Mouse (Mus musculus): Measurements from ENCODE around the gene Hip1r.

Hip1r gene

GRCm38 (mm10) chr5:124019348-124020216 lies 46.2 kb downstream of the Hip1r start:
- DNase-seq, result peak; percentile 64

DNA sequence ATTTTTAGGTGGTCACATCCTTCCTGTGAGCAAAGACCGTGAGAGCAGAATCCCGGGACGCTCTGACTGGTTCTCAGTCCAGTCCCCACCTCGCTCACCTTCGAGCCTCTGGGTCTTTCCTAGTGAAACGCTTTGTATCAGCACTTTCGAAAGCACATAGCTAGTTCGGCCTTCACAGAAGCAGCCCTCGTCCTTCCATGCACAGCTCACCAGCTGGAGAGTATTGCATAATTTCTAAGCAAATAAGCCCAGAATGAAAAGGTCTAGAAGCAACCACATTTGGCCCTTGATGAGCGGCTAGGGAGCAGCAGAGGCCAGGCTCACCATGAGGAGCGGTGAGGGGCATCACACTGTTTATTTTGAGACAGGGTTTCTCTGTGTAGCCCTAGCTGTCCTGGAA lies 47.7 kb downstream of the Hip1r start:
- DNase-seq, result no peak

GRCm38 (mm10) chr5:124021701-124022100 lies 48.3 kb downstream of the Hip1r start:
- DNase-seq, result no peak

DNA sequence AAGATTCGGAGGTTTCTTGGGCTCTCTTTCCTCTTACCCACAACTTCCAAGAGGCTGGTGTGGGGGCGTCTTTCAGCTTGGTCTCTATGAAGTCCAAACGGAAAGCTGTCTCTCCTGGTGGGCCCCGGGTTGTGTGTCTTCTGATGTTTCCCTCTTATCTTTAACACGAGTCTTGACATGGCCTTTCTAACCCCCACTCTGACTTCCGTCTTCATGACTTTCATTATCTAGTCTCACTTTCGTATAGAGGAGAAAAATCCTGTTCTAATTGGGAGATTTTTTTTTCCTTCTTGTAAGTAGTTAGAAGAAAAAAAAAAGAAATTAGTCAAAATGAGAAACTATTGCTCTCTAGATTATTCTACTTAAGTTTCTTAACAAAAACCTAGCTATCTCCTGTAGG lies 48.9 kb downstream of the Hip1r start:
- DNase-seq, result no peak

GRCm38 (mm10) chr5:124024677-124025076 lies 51.2 kb downstream of the Hip1r start:
- no peak for DNase-seq

GRCm38 (mm10) chr5:124025146-124025545 lies 51.7 kb downstream of the Hip1r start:
- no peak for DNase-seq

GRCm38 (mm10) chr5:124025587-124026441 lies 52.4 kb downstream of the Hip1r start:
- DNase-seq, result peak; percentile 87

GRCm38 (mm10) chr5:124026568-124026967 lies 53.1 kb downstream of the Hip1r start:
- no peak for DNase-seq

DNA sequence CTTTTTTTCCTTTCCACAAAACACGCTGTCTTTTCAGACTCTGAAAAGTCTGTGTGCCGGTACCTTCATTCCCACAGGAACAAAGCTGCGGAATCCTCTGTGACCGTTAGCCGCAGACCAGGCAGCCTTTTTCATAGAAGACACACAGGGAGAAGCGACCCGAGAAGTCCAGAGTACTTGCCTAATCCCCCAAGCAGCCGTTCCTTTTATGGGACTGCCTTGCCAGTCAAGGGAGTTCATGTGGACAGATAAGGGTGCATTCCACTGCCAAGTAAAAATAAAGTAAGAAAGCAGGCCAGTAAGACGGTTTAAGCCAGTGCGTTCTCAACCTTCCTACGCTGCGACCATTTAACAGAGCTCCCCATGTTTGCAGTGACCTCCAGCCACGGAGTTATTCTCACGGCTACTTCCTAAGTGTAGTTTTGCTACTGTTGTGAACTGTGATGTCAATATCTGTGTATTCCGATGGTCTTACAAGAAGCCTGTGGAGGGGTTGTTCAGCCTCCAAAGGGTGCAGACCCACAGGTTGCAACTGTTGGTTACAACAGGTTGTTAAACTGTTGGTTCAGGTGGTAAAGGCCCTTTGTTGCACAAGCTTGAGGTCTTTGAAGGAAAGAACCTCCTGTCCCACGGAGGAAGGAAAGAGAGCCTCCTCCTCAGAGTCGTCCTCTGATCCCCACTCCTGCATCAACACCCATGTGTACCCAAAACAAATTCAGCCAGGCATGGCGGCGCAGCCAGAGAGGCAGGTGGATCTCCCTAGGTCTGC lies 54.5 kb downstream of the Hip1r start:
- no peak for DNase-seq

GRCm38 (mm10) chr5:124028680-124029079 lies 55.3 kb downstream of the Hip1r start:
- no peak for DNase-seq

DNA sequence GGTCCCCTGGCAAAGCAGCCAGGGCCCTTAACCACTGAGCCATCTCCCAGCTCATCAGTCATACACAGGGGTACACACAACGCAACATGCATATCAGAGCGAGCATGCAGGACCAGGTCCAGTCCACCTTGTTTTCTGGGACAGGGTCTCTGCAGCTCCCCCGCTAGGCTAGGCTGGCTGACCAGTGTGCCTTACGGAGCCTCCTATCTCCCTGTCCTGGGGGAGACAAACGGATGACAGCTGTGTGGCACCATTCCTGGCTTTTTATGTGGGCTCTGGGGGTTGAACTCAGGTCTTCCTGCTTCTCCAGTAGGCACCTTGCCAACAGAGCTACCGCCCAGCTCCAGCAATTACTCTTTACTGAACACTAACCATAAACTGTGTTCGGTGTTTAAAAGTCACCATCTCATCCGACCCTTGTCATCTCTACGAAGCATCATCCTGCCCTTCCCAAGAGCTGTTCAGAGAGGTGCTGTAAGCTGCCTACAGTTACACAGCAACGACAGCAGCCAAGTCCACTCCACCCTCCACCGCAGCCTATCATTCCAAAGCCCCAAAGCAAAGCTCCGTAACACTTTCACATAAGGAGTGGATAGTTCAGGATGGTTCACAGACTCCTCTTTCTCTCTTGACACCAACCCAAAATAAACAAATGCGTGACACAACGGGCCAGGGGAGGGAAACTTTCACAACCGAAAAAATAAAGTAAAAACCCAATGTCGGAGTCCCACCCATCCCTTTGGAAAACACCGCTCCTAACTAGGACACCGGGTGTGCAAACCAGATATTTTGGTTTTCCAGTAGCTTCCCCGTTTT lies 56.0 kb downstream of the Hip1r start:
- no peak for DNase-seq

DNA sequence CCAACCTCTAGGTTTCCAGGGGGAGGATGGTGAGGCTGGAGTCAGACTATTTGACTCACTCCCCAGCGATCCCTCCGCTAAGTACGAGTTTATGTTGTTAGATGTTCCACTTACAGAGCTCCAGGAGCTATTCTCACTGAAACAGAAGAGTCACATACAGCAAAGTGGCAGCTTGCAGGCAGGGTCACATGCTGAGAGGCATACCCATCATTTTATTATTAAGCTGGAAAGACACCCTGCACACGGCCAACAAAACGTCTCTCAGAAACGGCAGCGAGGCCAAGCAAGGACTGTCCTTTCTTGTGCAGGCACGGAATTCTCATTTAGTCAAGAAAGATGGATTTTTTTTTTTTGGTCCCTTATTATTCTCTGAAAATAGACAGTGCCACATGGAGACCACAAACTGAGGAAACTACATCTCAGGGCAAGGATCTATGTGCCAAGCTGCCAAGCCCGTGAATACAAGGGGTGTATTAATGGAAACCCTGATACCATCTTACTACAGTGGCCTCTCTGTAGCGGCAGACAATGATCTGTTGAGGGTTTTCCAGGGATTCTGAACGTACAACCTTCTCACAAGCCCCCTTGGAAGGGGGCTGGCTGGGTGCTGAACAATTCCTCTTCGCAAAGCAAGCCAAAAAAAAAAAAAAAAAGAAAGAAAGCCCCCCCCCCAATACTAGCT lies 57.1 kb downstream of the Hip1r start:
- DNase-seq, result no peak

- DNase-seq, result no peak
Observed at GRCm38 (mm10) chr5:124031068-124031955, 57.9 kb downstream of the Hip1r start.

DNA sequence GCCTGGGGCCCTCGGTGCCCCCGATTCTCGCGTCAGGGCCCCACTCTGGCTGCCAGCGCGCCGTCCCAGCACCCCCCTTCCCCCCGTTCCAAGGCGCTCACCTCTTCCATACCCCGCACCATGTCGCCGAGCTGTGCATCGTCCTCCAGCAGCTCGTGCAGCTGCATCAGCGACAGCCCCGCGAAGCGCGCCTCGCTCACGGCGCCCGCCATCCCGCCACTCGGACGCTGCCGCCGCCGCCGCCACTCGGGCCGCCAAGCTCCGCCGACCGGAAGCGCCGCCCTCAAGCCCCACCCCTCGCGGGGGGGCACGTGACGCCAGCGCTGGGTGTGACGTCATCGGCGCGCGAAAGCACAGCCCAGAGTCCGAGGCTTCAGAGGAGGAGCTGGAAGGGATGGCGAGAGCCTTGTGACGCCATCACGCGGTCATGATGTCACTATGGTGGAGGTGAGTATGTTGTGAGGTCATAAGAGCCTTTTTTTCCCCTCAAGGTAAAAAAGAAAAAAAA lies 58.6 kb downstream of the Hip1r start, which contains the start of gene Vps37b:
Gene Vps37b, minus strand, starts transcription at position 270 of the 508 bp plus-strand sequence.
- peak; percentile 75 for DNase-seq

GRCm38 (mm10) chr5:124034471-124034870 lies 61.0 kb downstream of the Hip1r start:
- no peak for DNase-seq

GRCm38 (mm10) chr5:124035406-124035805 lies 62.0 kb downstream of the Hip1r start:
- no peak for DNase-seq

GRCm38 (mm10) chr5:124035806-124036205 lies 62.4 kb downstream of the Hip1r start:
- no peak for DNase-seq

GRCm38 (mm10) chr5:124036341-124036740 lies 62.9 kb downstream of the Hip1r start:
- DNase-seq, result no peak

DNA sequence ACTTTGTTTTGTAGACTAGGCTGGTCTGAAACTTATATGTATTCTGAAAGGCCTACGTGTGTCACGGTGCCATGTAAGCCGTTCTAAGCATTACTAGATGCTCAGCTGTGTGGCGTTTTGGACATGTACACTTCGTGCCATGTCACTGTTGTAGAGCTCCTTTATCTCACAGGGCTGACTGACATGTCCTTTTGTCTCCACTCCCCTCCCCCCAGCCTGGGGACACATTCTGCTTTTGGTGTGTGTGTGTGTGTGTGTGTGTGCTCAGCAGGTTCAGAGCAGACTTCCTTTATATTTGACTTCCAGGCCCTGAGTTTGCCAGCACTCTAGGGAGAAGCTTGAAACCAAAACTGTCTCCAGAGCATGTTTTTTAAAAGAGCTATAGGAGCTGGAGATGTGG lies 63.4 kb downstream of the Hip1r start:
- no peak for DNase-seq

GRCm38 (mm10) chr5:124039602-124040001 lies 66.2 kb downstream of the Hip1r start:
- DNase-seq, result no peak
